Mouse (Mus musculus): ENCODE data around the gene Dazap2. TPM values are rescaled to one million over a fixed set of nuclear protein-coding genes. Genes with fewer than 3 reads are reported as not detected.
A peak's percentile ranks its signal among the peaks of the same experiment; 100 is the strongest.

Dazap2 gene
- polyA plus RNA-seq, 1 experiment from 2014 or later: 99.3 TPM

GRCm38 (mm10) chr15:100628797-100629196, 13.6 kb downstream of the Dazap2 start:
- H3K4me3 ChIP-seq (replicated peaks): no peak overlapping the region
- peaks cover 6% of the 10 kb centered on the region; the same call in 1 of the 2 replicates for H3K4me1 ChIP-seq
- no peak overlapping the region for H3K4me2 ChIP-seq
- no peaks in the 10 kb centered on the region for H3K36me3 ChIP-seq
- H3K9me3 ChIP-seq (replicated peaks): no peaks in the 10 kb centered on the region
- H3K27ac ChIP-seq (replicated peaks): no peak overlapping the region
- 54% methylated on average over 7 of the region's 7 CpGs for WGBS
- H3K27me3 ChIP-seq (replicated peaks): peaks cover 10% of the 10 kb centered on the region
- no peak overlapping the region for H3K9ac ChIP-seq (replicated peaks)
- no peak for ATAC-seq (ENCODE audit: low FRiP score)

DNA sequence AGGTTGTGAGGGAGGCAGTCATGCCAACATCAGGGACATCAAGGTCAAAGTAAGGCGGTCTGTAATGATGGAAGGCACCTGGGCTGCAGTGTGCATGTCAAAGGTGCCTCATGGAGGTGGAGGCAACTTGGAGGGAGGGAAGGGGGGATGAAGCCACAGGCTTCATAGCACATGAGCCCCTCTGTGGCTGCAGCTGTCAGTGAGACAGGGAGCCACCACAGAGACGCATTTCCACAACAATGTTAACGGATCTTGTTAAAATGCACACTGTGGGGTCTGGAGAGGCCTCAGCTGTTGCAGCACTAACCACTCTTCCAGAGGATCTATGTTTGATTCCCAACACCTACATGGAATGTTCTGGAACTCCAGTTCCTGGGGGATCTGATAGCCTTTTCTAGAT, 15.0 kb downstream of the Dazap2 start:
- no peaks in the 10 kb centered on the region for H3K36me3 ChIP-seq
- H3K4me2 ChIP-seq: no peak overlapping the region
- no peak for ATAC-seq (ENCODE audit: low FRiP score)
- H3K9me3 ChIP-seq (replicated peaks): no peaks in the 10 kb centered on the region
- no peak overlapping the region for H3K9ac ChIP-seq (replicated peaks)
- peaks cover 21% of the 10 kb centered on the region for H3K27me3 ChIP-seq (replicated peaks)
- H3K4me1 ChIP-seq: peaks cover 6% of the 10 kb centered on the region; the same call in 1 of the 2 replicates
- no peak overlapping the region for H3K27ac ChIP-seq (replicated peaks)
- WGBS: 55% methylated on average over 3 of the region's 3 CpGs
- H3K4me3 ChIP-seq (replicated peaks): no peak overlapping the region

- Histone ChIP-seq H3K9me3 (replicated peaks) (no peaks in the 10 kb centered on the region), H3K4me3 (replicated peaks) (no peak overlapping the region), H3K9ac (replicated peaks) (no peak overlapping the region), H3K4me2 (no peak overlapping the region), H3K4me1 (peaks cover 13% of the 10 kb centered on the region), H3K27ac (replicated peaks) (no peak overlapping the region), H3K36me3 (no peaks in the 10 kb centered on the region), H3K27me3 (replicated peaks) (peaks cover 36% of the 10 kb centered on the region)
- no peak for ATAC-seq (ENCODE audit: low FRiP score)
- 86% methylated on average over 12 of the region's 12 CpGs for WGBS
Measured at GRCm38 (mm10) chr15:100631454-100632170, 16.5 kb downstream of the Dazap2 start.

DNA sequence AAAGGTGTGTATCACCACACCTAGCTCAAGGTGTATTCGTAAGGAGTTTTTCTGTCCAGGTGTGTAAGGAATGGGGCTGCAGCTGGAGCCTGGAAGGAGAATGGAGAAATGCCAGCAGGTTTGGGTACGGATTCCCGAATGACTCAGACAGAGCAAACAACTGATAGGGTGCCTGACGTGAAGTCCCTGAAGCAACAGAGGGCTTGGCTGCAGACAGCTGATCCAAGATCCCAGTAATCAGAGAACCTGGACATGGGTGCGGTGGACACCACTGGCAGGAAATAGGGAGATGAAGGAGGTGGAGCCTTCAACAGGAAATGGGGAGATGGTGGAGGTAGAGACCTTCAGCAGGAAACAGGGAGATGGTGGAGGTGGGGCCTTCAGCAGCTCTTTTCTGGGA, 17.2 kb downstream of the Dazap2 start:
- no peak overlapping the region for H3K27ac ChIP-seq (replicated peaks)
- H3K4me2 ChIP-seq: no peak overlapping the region
- peaks cover 20% of the 10 kb centered on the region for H3K4me1 ChIP-seq
- no peak overlapping the region for H3K4me3 ChIP-seq (replicated peaks)
- WGBS: 96% methylated on average over 5 of the region's 5 CpGs
- no peaks in the 10 kb centered on the region for H3K9me3 ChIP-seq (replicated peaks)
- no peak overlapping the region for H3K9ac ChIP-seq (replicated peaks)
- H3K36me3 ChIP-seq: no peaks in the 10 kb centered on the region
- peaks cover 43% of the 10 kb centered on the region for H3K27me3 ChIP-seq (replicated peaks)
- no peak for ATAC-seq (ENCODE audit: low FRiP score)

- H3K9ac ChIP-seq (replicated peaks): no peak overlapping the region
- no peak for ATAC-seq (ENCODE audit: low FRiP score)
- H3K36me3 ChIP-seq: no peaks in the 10 kb centered on the region
- H3K4me3 ChIP-seq (replicated peaks): no peak overlapping the region
- no peaks in the 10 kb centered on the region for H3K9me3 ChIP-seq (replicated peaks)
- H3K4me2 ChIP-seq: no peak overlapping the region
- 89% methylated on average over 10 of the region's 10 CpGs for WGBS
- peaks cover 16% of the 10 kb centered on the region for H3K4me1 ChIP-seq
- H3K27ac ChIP-seq (replicated peaks): no peak overlapping the region
- H3K27me3 ChIP-seq (replicated peaks): peaks cover 53% of the 10 kb centered on the region
Measured at GRCm38 (mm10) chr15:100633341-100633740, 18.2 kb downstream of the Dazap2 start.

DNA sequence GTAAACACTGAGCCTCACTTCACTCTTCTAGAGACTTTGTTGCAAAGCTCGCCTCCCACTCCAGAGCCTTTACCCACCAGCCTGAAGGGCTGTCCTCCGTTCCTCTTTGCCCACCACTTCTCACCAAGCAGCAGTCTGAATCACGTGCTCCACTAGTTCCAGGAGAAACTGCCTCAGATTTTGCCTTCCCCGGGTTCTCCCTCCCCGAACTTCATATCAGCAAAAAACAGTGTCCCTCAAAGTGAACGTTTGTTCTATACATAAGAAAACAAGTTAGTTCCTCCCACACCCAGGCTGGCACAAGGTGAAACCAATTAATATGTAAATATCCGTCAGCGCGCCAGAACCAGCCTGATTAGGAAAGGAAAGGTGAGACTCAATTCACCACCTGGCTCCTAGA, 20.1 kb downstream of the Dazap2 start:
- H3K27me3 ChIP-seq (replicated peaks): peaks cover 61% of the 10 kb centered on the region
- H3K9me3 ChIP-seq (replicated peaks): no peaks in the 10 kb centered on the region
- H3K4me2 ChIP-seq: no peak overlapping the region
- no peak overlapping the region for H3K27ac ChIP-seq (replicated peaks)
- H3K36me3 ChIP-seq: no peaks in the 10 kb centered on the region
- ATAC-seq (ENCODE audit: low FRiP score): no peak
- no peak overlapping the region for H3K9ac ChIP-seq (replicated peaks)
- 9% methylated on average over 9 of the region's 9 CpGs for WGBS
- H3K4me3 ChIP-seq (replicated peaks): no peak overlapping the region
- H3K4me1 ChIP-seq: peaks cover 16% of the 10 kb centered on the region

GRCm38 (mm10) chr15:100635851-100636645, 20.9 kb downstream of the Dazap2 start:
- Histone ChIP-seq H3K4me1 (peaks cover 16% of the 10 kb centered on the region), H3K27ac (replicated peaks) (no peak overlapping the region), H3K36me3 (no peaks in the 10 kb centered on the region), H3K27me3 (replicated peaks) (peaks cover 61% of the 10 kb centered on the region), H3K4me2 (peak overlapping the region; percentile 79), H3K9me3 (replicated peaks) (no peaks in the 10 kb centered on the region), H3K4me3 (replicated peaks) (peak overlapping the region; percentile 39), H3K9ac (replicated peaks) (peak overlapping the region; percentile 37)
- no peak for ATAC-seq (ENCODE audit: low FRiP score)
- WGBS: 4% methylated on average over 38 of the region's 38 CpGs

DNA sequence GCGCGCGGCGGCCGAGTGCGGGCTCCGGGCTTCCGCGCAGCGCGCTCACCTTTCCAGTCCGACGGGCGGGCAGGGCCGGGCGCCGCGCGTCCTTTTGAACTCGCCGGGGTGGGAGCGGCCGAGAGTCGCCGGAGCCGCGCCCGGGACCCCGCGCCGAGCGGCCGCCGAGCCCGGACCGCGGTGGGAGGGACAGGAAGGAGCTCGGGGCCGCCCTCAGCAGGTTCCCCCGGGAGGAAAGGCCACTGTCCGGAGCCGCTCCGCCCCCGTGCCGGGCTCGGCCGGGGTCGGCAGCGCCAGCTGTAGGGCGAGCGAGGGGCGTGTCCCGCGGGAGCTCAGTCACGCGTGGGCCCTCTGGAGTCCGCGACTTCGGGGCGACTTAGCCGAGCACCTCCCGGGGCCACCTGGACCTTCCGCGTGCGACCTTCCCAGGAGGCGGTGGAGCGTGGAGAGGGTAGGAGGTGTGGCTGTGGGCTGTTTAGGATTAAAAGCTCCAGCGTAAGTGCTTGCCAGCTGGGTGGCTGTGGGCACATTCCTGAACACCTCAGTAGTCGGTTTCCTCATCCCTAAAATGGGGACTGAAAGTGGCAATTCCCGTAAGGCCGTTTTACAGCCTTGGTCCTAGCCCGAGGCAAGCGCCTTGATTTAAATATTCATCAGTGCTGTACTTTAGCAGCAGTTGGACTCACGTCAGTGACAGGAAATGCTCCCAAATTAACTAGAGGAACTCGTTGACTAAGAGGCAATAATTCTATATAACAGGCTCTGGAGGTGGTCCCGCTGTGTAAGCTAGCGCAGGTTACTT, 21.8 kb downstream of the Dazap2 start, which contains the start of gene Smagp:
Gene Smagp, minus strand, starts transcription at position 241 of the 802 bp plus-strand sequence.
- ATAC-seq (ENCODE audit: low FRiP score): no peak
- under 1% methylated on average over 64 of the region's 77 CpGs for WGBS
- no peaks in the 10 kb centered on the region for H3K9me3 ChIP-seq (replicated peaks)
- peaks cover 61% of the 10 kb centered on the region for H3K27me3 ChIP-seq (replicated peaks)
- H3K27ac ChIP-seq (replicated peaks): no peak within 1 kb of the TSS
- no peaks in the 10 kb centered on the region for H3K36me3 ChIP-seq
- peaks cover 16% of the 10 kb centered on the region for H3K4me1 ChIP-seq
- H3K9ac ChIP-seq (replicated peaks): peak within 1 kb of the TSS; percentile 37
- peak within 1 kb of the TSS; percentile 39 for H3K4me3 ChIP-seq (replicated peaks)
- peak within 1 kb of the TSS; percentile 79 for H3K4me2 ChIP-seq

DNA sequence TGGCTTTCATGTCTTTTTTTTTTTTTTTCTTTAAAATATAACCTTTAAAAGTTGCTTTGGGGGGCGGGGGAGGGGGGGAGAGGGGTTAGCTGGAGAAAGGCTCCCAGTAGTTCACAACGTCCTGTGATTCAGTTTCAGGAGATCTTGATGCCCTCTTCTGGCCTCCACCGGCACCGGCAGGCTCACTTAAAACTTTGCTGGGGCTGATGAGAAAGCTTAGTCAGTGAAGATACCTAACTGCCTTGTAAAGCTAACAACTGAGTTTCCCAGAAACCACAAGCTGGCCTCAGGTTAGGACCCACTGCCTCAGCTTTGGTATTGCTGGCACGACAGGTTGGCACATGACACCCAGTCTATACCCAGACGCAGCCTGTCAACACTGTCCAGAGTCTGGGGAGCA, 22.5 kb downstream of the Dazap2 start:
- no peak for ATAC-seq (ENCODE audit: low FRiP score)
- 0 out of 2 replicates have a peak overlapping the region, but pooled peaks have one; percentile 79 for H3K4me2 ChIP-seq
- 16% methylated on average over 6 of the region's 6 CpGs for WGBS

GRCm38 (mm10) chr15:100639972-100640750, 25.0 kb downstream of the Dazap2 start:
- Histone ChIP-seq H3K9me3 (replicated peaks) (no peaks in the 10 kb centered on the region), H3K4me3 (replicated peaks) (no peak overlapping the region), H3K9ac (replicated peaks) (no peak overlapping the region), H3K36me3 (no peaks in the 10 kb centered on the region), H3K27me3 (replicated peaks) (peaks cover 39% of the 10 kb centered on the region), H3K4me1 (peaks cover 16% of the 10 kb centered on the region), H3K27ac (replicated peaks) (no peak overlapping the region), H3K4me2 (no peak overlapping the region)
- no peak for ATAC-seq (ENCODE audit: low FRiP score)
- 79% methylated on average over 16 of the region's 16 CpGs for WGBS

More for the DNA sequence above, 22.5 kb downstream of the Dazap2 start:
- no peaks in the 10 kb centered on the region for H3K36me3 ChIP-seq
- H3K4me3 ChIP-seq (replicated peaks): no peak overlapping the region
- H3K27ac ChIP-seq (replicated peaks): no peak overlapping the region
- peaks cover 16% of the 10 kb centered on the region for H3K4me1 ChIP-seq
- H3K9ac ChIP-seq (replicated peaks): no peak overlapping the region
- H3K9me3 ChIP-seq (replicated peaks): no peaks in the 10 kb centered on the region
- peaks cover 57% of the 10 kb centered on the region for H3K27me3 ChIP-seq (replicated peaks)
